8 mouse cellular contexts compared by ENCODE assay signal in the genomic region with DNA sequence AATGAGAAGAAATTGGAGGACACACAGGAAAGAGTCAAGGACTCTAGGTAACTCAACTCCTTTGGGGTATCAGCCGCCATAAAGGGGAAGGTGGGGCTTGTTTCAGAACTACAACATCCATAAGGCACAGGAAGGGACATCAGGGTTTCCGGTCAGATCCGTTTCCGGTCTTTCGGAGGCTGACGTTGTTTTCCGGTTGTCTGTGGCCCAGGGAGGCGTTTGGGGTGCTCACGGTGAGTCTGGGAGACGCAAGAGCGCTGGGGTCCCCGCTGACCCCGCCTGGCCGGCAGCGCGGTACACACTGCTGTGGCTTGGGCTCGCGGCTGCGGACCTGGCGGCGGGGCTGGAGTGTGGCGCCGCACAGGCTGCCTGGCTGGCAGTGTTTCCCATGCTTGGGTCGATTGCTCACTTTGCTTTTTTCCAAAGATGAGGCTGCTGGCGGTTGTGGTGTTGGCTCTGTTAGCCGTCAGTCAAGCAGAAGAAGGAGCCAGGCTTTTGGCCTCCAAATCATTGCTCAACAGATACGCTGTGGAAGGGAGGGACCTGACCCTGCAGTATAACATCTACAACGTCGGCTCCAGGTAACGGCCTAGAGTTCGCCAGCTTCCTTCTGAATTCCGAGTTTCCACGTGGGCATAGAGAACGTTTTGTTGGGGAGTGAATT. TPM values are rescaled to one million over a fixed set of nuclear protein-coding genes. Genes with fewer than 3 reads are reported as not detected.
DNase-seq lines count a peak whose midpoint lies in the region; ATAC-seq and TF ChIP-seq lines count a peak whose summit lies in the region.

No protein-coding gene starts in this region.

- no peaks in the 10 kb centered on the region for H3K9me3 ChIP-seq in embryonic facial prominence, embryonic 13.5 days
- no peaks in the 10 kb centered on the region for H3K9me3 ChIP-seq in limb, embryonic 11.5 days (ENCODE audit: control insufficient read depth, low read length)
- no peaks in the 10 kb centered on the region for H3K9me3 ChIP-seq in midbrain, embryonic 13.5 days

- peak; percentile 76; the same call in 1 of the 2 replicates for ATAC-seq in embryonic facial prominence, embryonic 13.5 days (ENCODE audit: insufficient number of reproducible peaks, insufficient read depth, low FRiP score, low TSS enrichment, low read depth)
- ATAC-seq in limb, embryonic 11.5 days (ENCODE audit: insufficient number of reproducible peaks, low FRiP score, low TSS enrichment, low read depth) = 0 out of 2 replicates have a peak, but pooled peaks have one; percentile 62
- ATAC-seq in midbrain, embryonic 13.5 days = peak; percentile 88

- no peak for TF ChIP-seq CTCF in heart, adult 2 months (IDR thresholded peaks at IDR 0.05)
- no peak for TF ChIP-seq CTCF in kidney, adult 2 months (conservative IDR thresholded peaks at IDR 0.05; ENCODE audit: insufficient read depth, insufficient read length, low read depth, low read length)

- H3K79me2 ChIP-seq in heart, adult 2 months (replicated peaks; ENCODE audit: control insufficient read depth, insufficient read depth, low read length) = 0 out of 2 replicates have a peak, but pooled peaks cover 3% of the 10 kb centered on the region

- H3K9ac ChIP-seq in embryonic facial prominence, embryonic 13.5 days = peak overlapping the region; percentile 92
- peak overlapping the region; percentile 99 for H3K9ac ChIP-seq in heart, adult 2 months (ENCODE audit: low read depth, low read length)
- peak overlapping the region; percentile 83 for H3K9ac ChIP-seq in limb, embryonic 11.5 days (ENCODE audit: low read length)
- peak overlapping the region; percentile 97 for H3K9ac ChIP-seq in midbrain, embryonic 13.5 days (replicated peaks)

- under 1% methylated on average over 34 of the region's 34 CpGs for WGBS in embryonic facial prominence, embryonic 13.5 days
- under 1% methylated on average over 34 of the region's 34 CpGs for WGBS in heart, adult 2 months
- under 1% methylated on average over 34 of the region's 34 CpGs for WGBS in kidney, adult 2 months
- WGBS in limb, embryonic 11.5 days = under 1% methylated on average over 34 of the region's 34 CpGs
- under 1% methylated on average over 34 of the region's 34 CpGs for WGBS in midbrain, embryonic 13.5 days

- H3K27me3 ChIP-seq in embryonic facial prominence, embryonic 13.5 days = no peaks in the 10 kb centered on the region
- H3K27me3 ChIP-seq in heart, adult 2 months (ENCODE audit: control insufficient read depth, insufficient read depth, low read length) = no peaks in the 10 kb centered on the region
- H3K27me3 ChIP-seq in kidney, adult 2 months (replicated peaks; ENCODE audit: control insufficient read depth, insufficient read depth, low read length) = no peaks in the 10 kb centered on the region
- no peaks in the 10 kb centered on the region for H3K27me3 ChIP-seq in limb, embryonic 11.5 days (ENCODE audit: control insufficient read depth, insufficient read depth, low read length)
- no peaks in the 10 kb centered on the region for H3K27me3 ChIP-seq in midbrain, embryonic 13.5 days

- peak overlapping the region; percentile 93 for H3K4me2 ChIP-seq in embryonic facial prominence, embryonic 13.5 days
- peak overlapping the region; percentile 87 for H3K4me2 ChIP-seq in limb, embryonic 11.5 days (ENCODE audit: low read depth, severe bottlenecking)
- peak overlapping the region; percentile 97 for H3K4me2 ChIP-seq in midbrain, embryonic 13.5 days (replicated peaks)

- peak overlapping the region; percentile 85 for H3K4me3 ChIP-seq in embryonic facial prominence, embryonic 13.5 days
- peak overlapping the region; percentile 86 for H3K4me3 ChIP-seq in heart, adult 2 months
- peak overlapping the region; percentile 67 for H3K4me3 ChIP-seq in kidney, adult 2 months (ENCODE audit: insufficient read depth, low read depth, low read length)
- H3K4me3 ChIP-seq in limb, embryonic 11.5 days (ENCODE audit: low read depth, low read length) = peak overlapping the region; percentile 95
- H3K4me3 ChIP-seq in midbrain, embryonic 13.5 days (replicated peaks) = peak overlapping the region; percentile 96

- peak; percentile 91 for DNase-seq in 416B (ENCODE audit: low read depth)
- peak; percentile 32 to 49 for DNase-seq in adrenal gland, postnatal 4 days (ENCODE audit: low spot score in 2 of 2)
- peak; percentile 84 to 85 for DNase-seq in heart, adult 2 months
- DNase-seq in kidney, adult 2 months = peak; percentile 91
- peak; percentile 78 for DNase-seq in limb, embryonic 11.5 days (ENCODE audit: low spot score)
- DNase-seq in spleen, adult 12 weeks (ENCODE audit: low spot score) = peak; percentile 57

- 0 out of 2 replicates have a peak, but pooled peaks have one; percentile 48 for TF ChIP-seq EP300 in heart, adult 2 months (IDR thresholded peaks at IDR 0.05; ENCODE audit: insufficient read depth, low read depth, low read length)

- peaks cover 38% of the 10 kb centered on the region for H3K36me3 ChIP-seq in embryonic facial prominence, embryonic 13.5 days
- H3K36me3 ChIP-seq in heart, adult 2 months (ENCODE audit: control insufficient read depth, insufficient read depth, low read length) = peaks cover 3% of the 10 kb centered on the region; the same call in 1 of the 2 replicates
- H3K36me3 ChIP-seq in kidney, adult 2 months (ENCODE audit: control insufficient read depth, insufficient read depth, low read length) = no peaks in the 10 kb centered on the region
- peaks cover 8% of the 10 kb centered on the region; the same call in 1 of the 2 replicates for H3K36me3 ChIP-seq in limb, embryonic 11.5 days (ENCODE audit: control insufficient read depth, insufficient read depth, low read length)
- peaks cover 38% of the 10 kb centered on the region for H3K36me3 ChIP-seq in midbrain, embryonic 13.5 days

- TF ChIP-seq POLR2A in heart, adult 2 months (IDR thresholded peaks at IDR 0.05; ENCODE audit: insufficient read depth, low read depth, low read length) = peak; percentile 90
- no peak for TF ChIP-seq POLR2A in kidney, adult 2 months (IDR thresholded peaks at IDR 0.05; ENCODE audit: low read depth, low read length)

- peak overlapping the region; percentile 58; the same call in 1 of the 2 replicates for H3K27ac ChIP-seq in embryonic facial prominence, embryonic 13.5 days
- H3K27ac ChIP-seq in heart, adult 2 months = peak overlapping the region; percentile 87
- peak overlapping the region; percentile 25 for H3K27ac ChIP-seq in kidney, adult 2 months (ENCODE audit: insufficient read depth, low read depth, low read length)
- H3K27ac ChIP-seq in limb, embryonic 11.5 days (replicated peaks; ENCODE audit: low read depth, low read length) = 0 out of 2 replicates have a peak overlapping the region, but pooled peaks have one; percentile 30
- peak overlapping the region; percentile 68 for H3K27ac ChIP-seq in midbrain, embryonic 13.5 days

- peaks cover 14% of the 10 kb centered on the region for H3K4me1 ChIP-seq in embryonic facial prominence, embryonic 13.5 days
- H3K4me1 ChIP-seq in heart, adult 2 months (ENCODE audit: control insufficient read depth, insufficient read depth, low read length) = no peaks in the 10 kb centered on the region
- H3K4me1 ChIP-seq in kidney, adult 2 months (ENCODE audit: control insufficient read depth, insufficient read depth, low read length) = peaks cover 6% of the 10 kb centered on the region; the same call in 1 of the 2 replicates
- H3K4me1 ChIP-seq in limb, embryonic 11.5 days (ENCODE audit: control insufficient read depth, insufficient read depth, low read length) = 0 out of 2 replicates have a peak, but pooled peaks cover 3% of the 10 kb centered on the region
- peaks cover 14% of the 10 kb centered on the region for H3K4me1 ChIP-seq in midbrain, embryonic 13.5 days (replicated peaks)

- intact Hi-C loops in heart, adult 2 months (cut with DNase I) = loop anchor here (2.0 kb wide), 1 partner anchor 27 kb away; a partner anchor contains a TSS

RNA-seq across cellular contexts. Expression of a gene that starts 3.9 kb away (rescaled TPM):
- total RNA-seq in adrenal gland, postnatal 4 days (2021) = 100 to 1,000 TPM; 240 to 260 TPM
- 259 and 274 TPM in 2 replicates for polyA plus RNA-seq in embryonic facial prominence, embryonic 13.5 days (2015; fragmentation: Nextera tagmentation; extraction: Ambion mirVana)
- 10 to 100 TPM; 65.3 to 67.6 TPM for total RNA-seq in heart, adult 2 months (2021)
- 80.0 and 115 TPM in 2 replicates for polyA plus RNA-seq in heart, adult 2 months (2012; rRNA removed)
- polyA plus RNA-seq in kidney, adult 2 months (2012; rRNA removed) = 180 and 193 TPM in 2 replicates
- polyA plus RNA-seq in limb, embryonic 11.5 days (2014; fragmentation: Nextera tagmentation; extraction: Ambion mirVana) = 220 and 233 TPM in 2 replicates
- polyA plus RNA-seq in midbrain, embryonic 13.5 days (2015; fragmentation: Nextera tagmentation; extraction: Ambion mirVana) = 142 and 148 TPM in 2 replicates

RNA-seq across cellular contexts. Expression of a gene that starts 26.0 kb away (rescaled TPM):
- total RNA-seq in adrenal gland, postnatal 4 days (2021) = 10 to 100 TPM; 52.6 to 62.6 TPM
- polyA plus RNA-seq in embryonic facial prominence, embryonic 13.5 days (2015; fragmentation: Nextera tagmentation; extraction: Ambion mirVana) = 43.0 and 44.6 TPM in 2 replicates
- total RNA-seq in heart, adult 2 months (2021) = 10 to 100 TPM; 70.1 to 76.5 TPM
- polyA plus RNA-seq in heart, adult 2 months (2012; rRNA removed) = 69.3 and 86.7 TPM in 2 replicates
- polyA plus RNA-seq in kidney, adult 2 months (2012; rRNA removed) = 59.9 and 63.5 TPM in 2 replicates
- 80.1 and 85.3 TPM in 2 replicates for polyA plus RNA-seq in limb, embryonic 11.5 days (2014; fragmentation: Nextera tagmentation; extraction: Ambion mirVana)
- 39.1 and 46.7 TPM in 2 replicates for polyA plus RNA-seq in midbrain, embryonic 13.5 days (2015; fragmentation: Nextera tagmentation; extraction: Ambion mirVana)

RNA-seq across cellular contexts. Expression of a gene that starts 26.2 kb away (rescaled TPM):
- 10 to 100 TPM; 65.7 to 77.0 TPM for total RNA-seq in adrenal gland, postnatal 4 days (2021)
- 91.6 and 99.4 TPM in 2 replicates for polyA plus RNA-seq in embryonic facial prominence, embryonic 13.5 days (2015; fragmentation: Nextera tagmentation; extraction: Ambion mirVana)
- 10 to 100 TPM; 37.3 to 37.5 TPM for total RNA-seq in heart, adult 2 months (2021)
- 51.0 and 53.4 TPM in 2 replicates for polyA plus RNA-seq in heart, adult 2 months (2012; rRNA removed)
- 74.5 and 80.7 TPM in 2 replicates for polyA plus RNA-seq in kidney, adult 2 months (2012; rRNA removed)
- polyA plus RNA-seq in limb, embryonic 11.5 days (2014; fragmentation: Nextera tagmentation; extraction: Ambion mirVana) = 132 and 134 TPM in 2 replicates
- polyA plus RNA-seq in midbrain, embryonic 13.5 days (2015; fragmentation: Nextera tagmentation; extraction: Ambion mirVana) = 163 and 175 TPM in 2 replicates

RNA-seq across cellular contexts. Expression of a gene that starts 26.7 kb away (rescaled TPM):
- total RNA-seq in adrenal gland, postnatal 4 days (2021) = 100 to 1,000 TPM; 108 to 113 TPM
- polyA plus RNA-seq in embryonic facial prominence, embryonic 13.5 days (2015; fragmentation: Nextera tagmentation; extraction: Ambion mirVana) = 164 and 169 TPM in 2 replicates
- 100 to 1,000 TPM in 1 of 2 experiments, 10 to 100 TPM in 1; 94.3 to 104 TPM for total RNA-seq in heart, adult 2 months (2021)
- 118 TPM in 2 replicates for polyA plus RNA-seq in heart, adult 2 months (2012; rRNA removed)
- 247 and 277 TPM in 2 replicates for polyA plus RNA-seq in kidney, adult 2 months (2012; rRNA removed)
- polyA plus RNA-seq in limb, embryonic 11.5 days (2014; fragmentation: Nextera tagmentation; extraction: Ambion mirVana) = 78.9 and 89.3 TPM in 2 replicates
- 181 and 182 TPM in 2 replicates for polyA plus RNA-seq in midbrain, embryonic 13.5 days (2015; fragmentation: Nextera tagmentation; extraction: Ambion mirVana)

RNA-seq across cellular contexts. Expression of a gene that starts 31.5 kb away (rescaled TPM):
- 1 to 10 TPM in 1 of 2 experiments, under 1 TPM in 1; 0.54 to 3.9 TPM for total RNA-seq in adrenal gland, postnatal 4 days (2021)
- polyA plus RNA-seq in embryonic facial prominence, embryonic 13.5 days (2015; fragmentation: Nextera tagmentation; extraction: Ambion mirVana) = 18.6 and 19.5 TPM in 2 replicates
- not detected for total RNA-seq in heart, adult 2 months (2021)
- polyA plus RNA-seq in heart, adult 2 months (2012; rRNA removed) = 2.2 TPM in 1 of 2 replicates, not detected in the other
- polyA plus RNA-seq in kidney, adult 2 months (2012; rRNA removed) = 50.1 and 50.9 TPM in 2 replicates
- polyA plus RNA-seq in limb, embryonic 11.5 days (2014; fragmentation: Nextera tagmentation; extraction: Ambion mirVana) = 2.4 and 3.1 TPM in 2 replicates
- not detected in 2 replicates for polyA plus RNA-seq in midbrain, embryonic 13.5 days (2015; fragmentation: Nextera tagmentation; extraction: Ambion mirVana)

Comparison
In these comparisons a context has a peak if more than half of its experiments do, and no peak if none do; other contexts are left out.
1. Peak in every context shown above with its lines: DNase-seq, ATAC-seq, H3K4me3 ChIP-seq and H3K27ac ChIP-seq.
2. DNase-seq: peak in every context shown above with its lines; median percentile 91 in 416B; 91 in kidney, adult 2 months; 84 in heart, adult 2 months; 78 in limb, embryonic 11.5 days; 57 in spleen, adult 12 weeks; 40 in adrenal gland, postnatal 4 days.
3. H3K27ac ChIP-seq: peak in every context shown above with its lines; median percentile 87 in heart, adult 2 months; 68 in midbrain, embryonic 13.5 days; 58 in embryonic facial prominence, embryonic 13.5 days; 30 in limb, embryonic 11.5 days; 25 in kidney, adult 2 months.